Mouse (Mus musculus) neutrophil, adult 65 days (primary cell): ENCODE data around the gene Abhd4. TPM values are rescaled to one million over a fixed set of nuclear protein-coding genes. Genes with fewer than 3 reads are reported as not detected.

Experiments used
- total RNA-seq: library from RNA; stranded (reverse); gene quantifications from 2 replicates; pipeline ENCODE4 v1.2.4, GENCODE M21; 2023

Gene Abhd4
- total RNA-seq, result 13.0 and 13.2 TPM in 2 replicates

DNA sequence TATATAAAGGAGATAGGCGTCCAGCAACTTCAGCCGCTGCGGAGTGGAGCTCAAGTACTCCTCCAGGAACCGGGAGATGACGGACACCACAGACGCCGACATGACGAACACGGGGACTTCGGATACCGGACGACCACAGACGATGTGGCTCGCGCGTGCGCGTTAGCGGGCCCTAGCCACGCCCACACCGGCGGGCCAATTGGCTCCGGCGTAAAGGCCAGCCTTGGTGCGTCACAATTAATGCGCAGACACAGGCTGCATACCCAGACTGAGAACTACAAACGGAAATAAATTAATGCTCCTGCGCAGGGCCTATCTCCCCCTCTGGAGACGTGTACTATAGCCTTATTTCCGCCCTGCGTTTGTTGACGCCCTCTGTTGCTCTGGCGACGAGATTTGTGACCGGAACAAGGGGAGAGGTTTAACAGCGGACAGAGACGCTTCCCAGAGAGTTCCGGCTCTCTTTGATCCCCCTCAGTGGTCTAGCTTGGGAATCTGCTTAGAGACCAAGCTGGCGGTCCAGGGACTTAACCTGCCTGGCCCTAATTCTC, at the start of gene Abhd4, which contains the start of gene Dad1:
TSS of gene Abhd4 (plus strand) at position 448 of the 551 bp plus-strand sequence.
TSS of gene Dad1 (minus strand) at position 364 of the 551 bp plus-strand sequence.

DNA sequence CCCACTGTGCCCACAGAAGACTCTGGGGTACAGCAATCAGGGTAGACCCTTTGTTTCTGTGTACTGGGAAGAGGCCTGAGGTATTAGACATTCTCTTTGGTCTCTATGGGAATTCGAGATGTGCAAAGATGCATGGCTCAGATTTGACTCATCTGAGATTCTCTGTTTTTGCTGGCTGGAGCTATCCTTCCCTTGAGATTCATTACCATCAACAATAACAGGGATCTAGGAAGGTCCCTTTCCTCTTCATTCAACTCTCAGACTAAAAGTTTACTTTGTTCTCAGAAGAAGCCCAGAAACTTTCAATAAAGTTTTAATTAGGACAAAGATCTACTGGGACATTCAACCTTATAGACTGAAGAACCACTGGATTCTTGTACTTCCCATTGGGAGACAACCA, 30.9 kb downstream of the Abhd4 start, which contains the start of gene Olfr49:
TSS of gene Olfr49 (minus strand) at position 101 of the 400 bp plus-strand sequence.

Other genes with a start within 250 kb of the Abhd4 start
- gene Dad1, start 84 bp upstream of the Abhd4 start, total RNA-seq, result 41.8 and 48.6 TPM in 2 replicates
- gene Olfr49, start 30.8 kb downstream of the Abhd4 start, total RNA-seq, result not detected in 2 replicates
- 42.0 and 46.1 TPM in 2 replicates for gene Oxa1l, start 106.6 kb downstream of the Abhd4 start, total RNA-seq
- 13.8 and 15.6 TPM in 2 replicates for gene Slc7a7, start 163.6 kb downstream of the Abhd4 start, total RNA-seq
- gene Mrpl52, start 172.7 kb downstream of the Abhd4 start, total RNA-seq, result 15.2 and 17.7 TPM in 2 replicates
- gene Mmp14, start 177.4 kb downstream of the Abhd4 start, total RNA-seq, result 0.47 and 1.4 TPM in 2 replicates
- 106 and 114 TPM in 2 replicates for gene Lrp10, start 209.9 kb downstream of the Abhd4 start, total RNA-seq
- gene Rem2, start 221.9 kb downstream of the Abhd4 start, total RNA-seq, result 0.25 TPM in 1 of 2 replicates, not detected in the other